ENCODE assay signal across 8 mouse cellular contexts in the genomic region with DNA sequence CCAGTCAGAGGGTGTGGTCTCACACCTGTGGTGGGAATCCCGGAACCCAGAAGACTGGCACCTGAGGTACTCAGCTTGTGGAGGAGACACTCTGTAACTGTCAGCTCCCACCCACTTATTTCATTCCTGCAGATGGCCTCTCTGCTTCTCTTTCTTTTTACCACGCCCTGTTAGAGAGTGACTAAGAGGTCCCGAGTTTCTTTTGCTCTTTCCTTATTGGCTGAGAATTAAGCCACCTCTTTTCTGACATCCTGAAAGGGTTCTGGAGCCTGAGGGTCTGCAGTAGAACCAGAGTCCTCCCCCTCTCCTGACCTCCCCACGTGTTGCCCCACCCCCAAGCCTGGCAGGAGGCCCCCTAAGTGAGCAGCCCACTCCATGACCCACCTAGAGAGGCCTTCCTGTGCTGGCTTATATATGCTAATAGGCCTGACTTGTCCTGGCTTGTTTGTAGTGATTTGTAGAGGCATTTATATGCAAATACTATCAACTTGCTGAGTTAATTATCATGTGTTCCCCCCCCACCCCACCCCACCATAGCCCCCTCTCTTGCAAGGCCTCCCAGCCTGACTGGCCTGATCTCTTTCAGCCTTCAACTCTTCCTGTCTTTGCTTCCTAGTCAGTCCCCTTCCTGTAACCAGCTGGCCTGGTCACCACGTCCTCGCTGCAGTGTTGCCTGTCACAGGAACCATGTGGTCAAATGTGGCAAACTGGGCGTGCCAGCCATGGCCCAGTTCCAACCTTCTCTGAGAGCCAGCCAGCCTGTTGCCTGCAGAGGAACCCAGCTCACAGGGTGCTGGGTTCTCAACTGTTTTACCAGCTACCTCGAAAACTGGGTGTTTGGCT.
DNase-seq lines count a peak whose midpoint lies in the region; ATAC-seq lines count a peak whose summit lies in the region.

No protein-coding gene starts in this region.

- no peak overlapping the region for H3K9ac ChIP-seq in hindbrain, embryonic 14.5 days
- H3K9ac ChIP-seq in midbrain, embryonic 11.5 days (ENCODE audit: low read length) = no peak overlapping the region

- no peaks in the 10 kb centered on the region for H3K36me3 ChIP-seq in hindbrain, embryonic 14.5 days (replicated peaks; ENCODE audit: control insufficient read depth, insufficient read depth)
- no peaks in the 10 kb centered on the region for H3K36me3 ChIP-seq in midbrain, embryonic 11.5 days (ENCODE audit: control insufficient read depth, insufficient read depth, low read length)

- intact Hi-C loops in left cerebral cortex, postnatal 14 days (cut with DNase I) = no loop called here

- H3K9me3 ChIP-seq in hindbrain, embryonic 14.5 days (ENCODE audit: control insufficient read depth, low read length) = no peaks in the 10 kb centered on the region
- H3K9me3 ChIP-seq in midbrain, embryonic 11.5 days (ENCODE audit: control insufficient read depth, low read length) = no peaks in the 10 kb centered on the region

- no peak overlapping the region for H3K27ac ChIP-seq in hindbrain, embryonic 14.5 days
- H3K27ac ChIP-seq in midbrain, embryonic 11.5 days (ENCODE audit: low read depth, low read length) = no peak overlapping the region

- WGBS in hindbrain, embryonic 14.5 days = 6% methylated on average over 8 of the region's 8 CpGs
- WGBS in midbrain, embryonic 11.5 days = 6% methylated on average over 8 of the region's 8 CpGs

- H3K27me3 ChIP-seq in hindbrain, embryonic 14.5 days (ENCODE audit: control insufficient read depth, insufficient read depth, low read length) = peaks cover 48% of the 10 kb centered on the region
- no peaks in the 10 kb centered on the region for H3K27me3 ChIP-seq in midbrain, embryonic 11.5 days (ENCODE audit: control insufficient read depth, insufficient read depth, low read length)

- peak; percentile 34 for DNase-seq in embryo, embryonic 10.5 days (ENCODE audit: low spot score)
- no peak for DNase-seq in embryo, embryonic 10 days (ENCODE audit: low spot score)
- DNase-seq in adrenal gland, adult 18-20 months (ENCODE audit: low spot score in 2 of 2) = peak; percentile 74 to 80
- peak; percentile 91 for DNase-seq in gastrocnemius, adult 18-20 months (ENCODE audit: low spot score)
- peak; percentile 63 for DNase-seq in hindbrain, embryonic 14.5 days (ENCODE audit: low spot score)
- DNase-seq in left cerebral cortex, postnatal 14 days (ENCODE audit: low spot score in 2 of 2) = peak; percentile 66 to 69
- no peak for DNase-seq in midbrain, embryonic 11.5 days (ENCODE audit: low spot score, missing footprints)
- peak; percentile 82 for DNase-seq in urinary bladder, postnatal 14 days (ENCODE audit: low spot score)

- peaks cover 63% of the 10 kb centered on the region for H3K4me1 ChIP-seq in hindbrain, embryonic 14.5 days (replicated peaks; ENCODE audit: control insufficient read depth, insufficient read depth, low read length)
- peaks cover 74% of the 10 kb centered on the region for H3K4me1 ChIP-seq in midbrain, embryonic 11.5 days (ENCODE audit: control insufficient read depth, insufficient read depth, low read length)

- ATAC-seq in hindbrain, embryonic 14.5 days (ENCODE audit: low FRiP score) = 0 out of 2 replicates have a peak, but pooled peaks have one; percentile 57
- ATAC-seq in midbrain, embryonic 11.5 days (ENCODE audit: low FRiP score) = peak; percentile 42

- H3K4me3 ChIP-seq in hindbrain, embryonic 14.5 days (replicated peaks; ENCODE audit: low read length) = no peak overlapping the region
- no peak overlapping the region for H3K4me3 ChIP-seq in midbrain, embryonic 11.5 days (ENCODE audit: low read depth, low read length)

- H3K4me2 ChIP-seq in hindbrain, embryonic 14.5 days (replicated peaks) = peak overlapping the region; percentile 7; the same call in 1 of the 2 replicates
- no peak overlapping the region for H3K4me2 ChIP-seq in midbrain, embryonic 11.5 days

Comparison
In these comparisons a context has a peak if more than half of its experiments do, and no peak if none do; other contexts are left out.
1. DNase-seq: peak in embryo, embryonic 10.5 days (single experiment), adrenal gland, adult 18-20 months (2 of 2), gastrocnemius, adult 18-20 months (single experiment), hindbrain, embryonic 14.5 days (single experiment), left cerebral cortex, postnatal 14 days (2 of 2) and urinary bladder, postnatal 14 days (single experiment); none in embryo, embryonic 10 days (single experiment) and midbrain, embryonic 11.5 days (single experiment).